Mouse (Mus musculus) heart, embryonic 14.5 days (tissue): ENCODE measurements around the gene Slc2a2. TPM values are rescaled to one million over a fixed set of nuclear protein-coding genes. Genes with fewer than 3 reads are reported as not detected.

ENCODE experiments used
- ATAC-seq: fragments of 200-750 bp; cut with Nextera tagmentation; 2 replicates; pipeline ENCODE4 v1.8.0; 2017; ENCODE audit warnings: low read depth, moderate TSS enrichment; ENCODE audit not compliant: insufficient number of reproducible peaks, insufficient read depth, low FRiP score
- H3K27ac ChIP-seq, 2 experiments: fragments of 200-500 bp in 1 of 2; fragments of 300-500 bp in 1 of 2; sonication (generic) in 1 of 2; replicated peaks in 1 of 2; 2 replicates each; pipeline ENCODE4 v1.5.1; 2012 to 2014; ENCODE audit warnings: low read depth in 2 of 2, low read length in 2 of 2, control low read depth in 1 of 2, mild to moderate bottlenecking in 1 of 2, mixed read lengths in 1 of 2; ENCODE audit not compliant: control insufficient read depth in 1 of 2, insufficient read depth in 1 of 2
- H3K27me3 ChIP-seq: fragments of 300-500 bp; sonication (generic); 2 replicates; pipeline ENCODE4 v1.6.1; 2014; ENCODE audit warnings: mild to moderate bottlenecking, low read length, control low read depth; ENCODE audit not compliant: control insufficient read depth, insufficient read depth
- H3K36me3 ChIP-seq: fragments of 300-500 bp; sonication (generic); 2 replicates; pipeline ENCODE4 v1.6.1; 2014; ENCODE audit warnings: mild to moderate bottlenecking, control low read depth, low read length, mixed read lengths; ENCODE audit not compliant: control insufficient read depth, insufficient read depth
- H3K4me1 ChIP-seq, 2 experiments: fragments of 200-500 bp in 1 of 2; fragments of 300-500 bp in 1 of 2; sonication (generic) in 1 of 2; 2 replicates each; pipeline ENCODE4 v1.6.1; 2012 to 2014; ENCODE audit warnings: low read length in 2 of 2, control low read depth in 1 of 2, mixed read lengths in 1 of 2; ENCODE audit not compliant: control insufficient read depth in 2 of 2, insufficient read depth in 2 of 2
- H3K4me2 ChIP-seq: fragments of 300-500 bp; sonication (generic); 2 replicates; pipeline ENCODE4 v1.6.1; 2014; ENCODE audit warnings: mild to moderate bottlenecking, low read length
- H3K4me3 ChIP-seq, 2 experiments: fragments of 200-500 bp in 1 of 2; fragments of 300-500 bp in 1 of 2; sonication (generic) in 1 of 2; 2 replicates each; pipeline ENCODE4 v1.5.1; 2012 to 2014; ENCODE audit warnings: low read length in 2 of 2, mild to moderate bottlenecking in 2 of 2, control low read depth in 1 of 2, low read depth in 1 of 2, moderate library complexity in 1 of 2; ENCODE audit not compliant: control insufficient read depth in 1 of 2, insufficient read depth in 1 of 2
- H3K9ac ChIP-seq: fragments of 300-500 bp; sonication (generic); 2 replicates; pipeline ENCODE4 v1.6.1; 2014; ENCODE audit warnings: mild to moderate bottlenecking, low read length
- H3K9me3 ChIP-seq: fragments of 300-500 bp; sonication (generic); 2 replicates; pipeline ENCODE4 v1.6.1; 2016; ENCODE audit warnings: low read length, control low read depth; ENCODE audit not compliant: control insufficient read depth
- WGBS: fragments of 180-500 bp; shearing (Covaris S2); extraction: QIAGEN DNeasy Blood & Tissue Kit; methylation state at CpG from one replicate; pipeline ENCODE4 v1.1.7; 2014; 5-methylcytosine and 5-hydroxymethylcytosine counted together
- polyA plus RNA-seq: library from polyadenylated mRNA; unstranded; fragments of >200 nt; fragmentation: Nextera tagmentation; extraction: Ambion mirVana; gene quantifications from 2 replicates; pipeline ENCODE4 v1.2.1, GENCODE M21; 2014

Gene Slc2a2
- polyA plus RNA-seq, 1 experiment from 2014 or later: not detected

DNA sequence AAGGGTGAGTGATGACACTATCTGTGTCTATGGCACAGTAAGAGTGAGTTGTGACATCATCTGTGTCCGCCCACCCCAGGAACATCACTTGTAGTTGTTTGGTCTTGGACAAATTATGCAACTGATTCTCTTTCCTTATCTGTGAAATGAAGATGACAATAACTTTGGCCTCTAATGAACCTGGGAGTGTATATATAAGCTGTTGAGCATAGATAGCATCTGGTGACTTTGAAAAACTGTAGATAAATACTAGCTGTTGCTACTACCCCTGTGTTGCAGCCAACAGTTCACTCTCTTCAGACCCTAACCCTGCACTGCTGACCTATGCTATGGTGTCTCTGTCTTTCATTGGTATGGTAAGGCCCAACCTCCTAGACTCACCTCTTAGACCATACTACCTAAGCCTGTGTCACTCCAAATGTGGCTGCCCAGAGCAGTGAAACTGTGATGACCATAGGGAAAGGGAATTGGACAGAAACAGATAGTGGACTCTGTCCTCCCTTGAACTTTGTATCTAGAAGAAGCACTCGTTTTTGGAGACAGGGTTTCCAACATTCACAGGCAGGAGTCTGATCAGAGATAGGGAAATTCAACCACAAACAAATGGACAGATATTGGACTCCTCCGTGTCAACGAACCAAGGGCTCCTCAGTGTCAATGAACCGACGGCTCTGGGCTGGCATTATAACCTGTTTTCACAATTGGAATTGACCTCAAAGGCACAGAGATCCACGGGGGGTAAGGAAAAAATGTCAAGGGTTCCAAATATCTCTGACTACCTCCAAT, 16.4 kb downstream of the Slc2a2 start:
- Histone ChIP-seq H3K4me3 (no peak overlapping the region), H3K4me2 (no peak overlapping the region), H3K27ac (no peak overlapping the region), H3K4me1 (no peaks in the 10 kb centered on the region), H3K9me3 (no peaks in the 10 kb centered on the region), H3K27me3 (no peaks in the 10 kb centered on the region), H3K36me3 (no peaks in the 10 kb centered on the region), H3K9ac (no peak overlapping the region)
- no peak for ATAC-seq
- 75% methylated on average over 7 of the region's 7 CpGs for WGBS

DNA sequence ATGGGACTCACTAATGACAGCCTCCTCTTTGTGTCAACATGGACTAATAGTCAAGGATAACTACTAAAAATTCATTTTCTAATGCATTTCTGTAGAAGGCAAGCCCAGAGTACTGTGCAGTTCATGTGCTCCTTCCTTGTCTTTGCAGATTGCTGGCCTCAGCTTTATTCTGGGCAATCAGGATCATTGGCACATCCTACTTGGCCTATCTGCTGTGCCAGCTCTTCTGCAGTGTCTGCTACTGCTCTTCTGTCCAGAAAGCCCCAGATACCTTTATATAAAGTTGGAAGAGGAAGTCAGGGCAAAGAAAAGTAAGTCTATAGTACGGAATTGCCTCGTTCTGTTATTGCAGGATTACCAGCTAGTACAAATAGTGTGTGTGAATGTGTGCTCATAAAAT, 20.8 kb downstream of the Slc2a2 start:
- no peak for ATAC-seq
- Histone ChIP-seq H3K4me2 (no peak overlapping the region), H3K4me3 (no peak overlapping the region), H3K9me3 (no peaks in the 10 kb centered on the region), H3K27ac (no peak overlapping the region), H3K9ac (no peak overlapping the region), H3K27me3 (no peaks in the 10 kb centered on the region), H3K4me1 (peaks cover 0 to 3% of the 10 kb centered on the region in 2 experiments; a peak in 1 of 4 replicates), H3K36me3 (no peaks in the 10 kb centered on the region)
- WGBS: 79% methylated on average over 2 of the region's 2 CpGs

DNA sequence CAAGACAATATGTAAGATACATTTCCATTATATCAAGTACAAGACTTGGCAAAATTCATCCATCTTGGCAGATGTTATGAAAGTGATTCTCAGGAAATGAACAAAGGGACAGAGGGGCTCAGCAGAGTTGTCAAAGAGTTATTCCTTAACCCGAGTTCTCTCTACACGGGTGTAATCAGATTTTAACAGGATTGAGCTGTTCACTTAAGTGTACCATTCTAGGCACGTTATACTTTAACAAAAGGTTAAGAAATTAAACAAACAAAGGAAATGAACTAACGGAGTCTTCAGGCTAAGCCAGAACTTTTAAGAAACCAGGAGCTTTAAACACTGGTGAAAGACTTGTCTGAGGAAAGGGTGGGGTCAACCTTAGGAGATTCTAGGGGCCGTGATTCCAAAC, 23.5 kb downstream of the Slc2a2 start:
- ATAC-seq: no peak
- H3K9ac ChIP-seq: no peak overlapping the region
- H3K9me3 ChIP-seq: no peaks in the 10 kb centered on the region
- H3K4me2 ChIP-seq: no peak overlapping the region
- no peak overlapping the region for H3K27ac ChIP-seq
- 69% methylated on average over 5 of the region's 5 CpGs for WGBS
- no peaks in the 10 kb centered on the region for H3K36me3 ChIP-seq
- peaks cover 0 to 3% of the 10 kb centered on the region in 2 experiments; a peak in 1 of 4 replicates for H3K4me1 ChIP-seq
- no peaks in the 10 kb centered on the region for H3K27me3 ChIP-seq
- no peak overlapping the region for H3K4me3 ChIP-seq

DNA sequence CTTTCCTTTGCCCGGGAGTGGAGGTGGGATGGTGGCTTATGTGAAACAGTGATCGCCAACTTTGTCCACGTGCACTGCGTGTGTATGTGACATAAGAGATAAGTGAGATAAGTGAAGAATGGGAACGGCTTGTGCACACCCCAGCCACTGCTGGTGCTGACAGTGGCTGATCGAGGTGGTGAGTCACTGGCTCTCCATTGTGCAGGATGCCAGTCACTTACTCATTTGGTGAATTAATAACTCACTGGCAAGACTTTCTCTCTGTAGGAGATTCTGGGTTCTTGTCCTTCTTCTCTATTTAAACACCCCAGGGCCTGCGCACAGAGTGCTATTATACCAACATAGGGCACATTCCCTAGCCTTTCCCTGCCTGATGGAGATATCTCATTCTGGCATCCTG, 24.1 kb downstream of the Slc2a2 start:
- no peak overlapping the region for H3K4me2 ChIP-seq
- ATAC-seq: no peak
- no peaks in the 10 kb centered on the region for H3K9me3 ChIP-seq
- H3K9ac ChIP-seq: no peak overlapping the region
- no peak overlapping the region for H3K27ac ChIP-seq
- WGBS: 23% methylated on average over 7 of the region's 7 CpGs
- H3K4me3 ChIP-seq: no peak overlapping the region
- no peaks in the 10 kb centered on the region for H3K27me3 ChIP-seq
- no peaks in the 10 kb centered on the region for H3K36me3 ChIP-seq
- H3K4me1 ChIP-seq: peaks cover 0 to 3% of the 10 kb centered on the region in 2 experiments; a peak in 1 of 4 replicates

DNA sequence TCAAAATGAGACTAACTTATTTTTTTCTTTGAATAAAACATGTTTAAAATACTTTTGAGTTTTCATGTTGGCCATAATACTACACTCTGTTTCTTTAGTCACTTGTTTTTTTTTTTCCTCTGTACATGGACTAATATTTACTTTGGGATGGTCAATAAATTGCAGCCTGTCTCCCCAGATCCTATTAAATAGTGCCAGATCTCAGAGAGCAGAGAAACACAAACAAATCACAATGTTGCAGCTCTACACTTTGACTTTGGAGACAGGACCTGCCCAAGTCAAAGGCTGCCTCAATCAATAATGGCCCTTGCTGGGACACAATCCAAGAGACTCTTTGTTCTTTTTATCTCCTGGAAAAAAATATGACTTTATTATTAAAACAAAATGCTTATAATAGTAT, 24.8 kb downstream of the Slc2a2 start:
- H3K4me3 ChIP-seq: no peak overlapping the region
- no peak for ATAC-seq
- H3K4me2 ChIP-seq: no peak overlapping the region
- no peak overlapping the region for H3K9ac ChIP-seq
- peaks cover 0 to 3% of the 10 kb centered on the region in 2 experiments; a peak in 1 of 4 replicates for H3K4me1 ChIP-seq
- no peaks in the 10 kb centered on the region for H3K9me3 ChIP-seq
- no peaks in the 10 kb centered on the region for H3K36me3 ChIP-seq
- H3K27ac ChIP-seq: no peak overlapping the region
- no peaks in the 10 kb centered on the region for H3K27me3 ChIP-seq

DNA sequence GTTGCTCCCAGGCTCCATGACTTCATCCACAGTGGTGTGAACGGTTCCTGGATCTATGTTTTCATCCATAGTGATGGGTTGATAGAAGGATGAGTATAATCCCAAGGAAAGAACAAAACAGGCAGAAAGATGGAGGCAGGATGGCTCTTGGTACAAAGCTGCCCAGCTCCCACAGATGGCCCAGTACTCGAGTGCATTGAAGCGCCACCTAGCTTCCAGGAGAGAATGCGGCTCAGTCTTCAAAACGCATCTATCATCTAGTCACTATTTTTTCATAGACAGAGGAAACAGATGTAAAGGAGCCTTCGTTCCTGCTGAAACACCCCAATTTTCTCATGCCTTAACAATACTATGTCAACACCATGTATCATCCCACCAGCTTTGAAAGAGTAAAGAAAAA, 25.8 kb downstream of the Slc2a2 start:
- no peak overlapping the region for H3K4me3 ChIP-seq
- no peak overlapping the region for H3K9ac ChIP-seq
- 56% methylated on average over 6 of the region's 6 CpGs for WGBS
- H3K27me3 ChIP-seq: no peaks in the 10 kb centered on the region
- H3K4me2 ChIP-seq: no peak overlapping the region
- no peak for ATAC-seq
- no peaks in the 10 kb centered on the region for H3K36me3 ChIP-seq
- peaks cover 0 to 3% of the 10 kb centered on the region in 2 experiments; a peak in 1 of 4 replicates for H3K4me1 ChIP-seq
- no peak overlapping the region for H3K27ac ChIP-seq
- no peaks in the 10 kb centered on the region for H3K9me3 ChIP-seq

DNA sequence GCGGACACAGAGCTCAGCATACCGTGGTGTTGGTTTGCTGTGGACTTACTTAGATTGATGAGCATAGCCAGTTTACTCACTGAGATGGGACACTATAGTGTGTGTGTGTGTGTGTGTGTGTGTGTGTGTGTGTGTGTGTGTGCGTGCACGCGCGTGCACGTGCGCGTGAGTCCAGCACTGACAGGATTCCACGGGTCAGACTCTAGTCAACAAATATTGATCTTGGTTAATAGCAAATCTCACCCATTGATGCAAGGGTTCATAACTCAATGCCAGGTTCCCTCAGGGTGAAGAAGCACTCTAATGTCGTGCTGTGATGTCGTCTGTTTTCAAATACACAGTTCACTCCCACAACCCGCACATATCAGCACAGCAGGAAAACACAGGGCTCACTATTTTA, 27.5 kb downstream of the Slc2a2 start:
- Histone ChIP-seq H3K9me3 (no peaks in the 10 kb centered on the region), H3K27ac (no peak overlapping the region), H3K4me1 (peaks cover 0 to 3% of the 10 kb centered on the region in 2 experiments; a peak in 1 of 4 replicates), H3K9ac (no peak overlapping the region), H3K27me3 (no peaks in the 10 kb centered on the region), H3K4me2 (no peak overlapping the region), H3K4me3 (no peak overlapping the region), H3K36me3 (no peaks in the 10 kb centered on the region)
- ATAC-seq: no peak
- 89% methylated on average over 13 of the region's 13 CpGs for WGBS

DNA sequence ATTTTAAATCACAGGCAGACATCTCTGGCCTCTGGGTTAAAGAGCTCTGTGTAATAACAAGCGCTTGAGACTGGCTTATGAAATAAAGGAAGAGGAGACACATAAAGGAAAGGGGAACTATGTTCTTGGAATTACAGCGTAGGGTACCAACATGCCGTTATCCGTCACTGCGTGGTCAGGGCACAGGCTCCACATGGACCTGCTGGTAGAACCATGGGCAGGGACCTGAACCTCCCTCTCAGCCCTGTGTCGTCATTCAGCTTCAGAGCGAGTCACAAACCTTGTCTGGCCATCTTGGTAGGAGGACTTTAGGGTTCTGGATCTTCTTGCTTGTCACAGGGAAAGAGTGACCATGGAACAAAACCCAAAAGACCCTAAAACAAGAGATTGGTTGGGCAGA, 28.7 kb downstream of the Slc2a2 start:
- Histone ChIP-seq H3K9ac (no peak overlapping the region), H3K27ac (no peak overlapping the region), H3K4me3 (no peak overlapping the region), H3K4me2 (no peak overlapping the region), H3K36me3 (no peaks in the 10 kb centered on the region), H3K27me3 (no peaks in the 10 kb centered on the region), H3K9me3 (no peaks in the 10 kb centered on the region), H3K4me1 (peaks cover 0 to 3% of the 10 kb centered on the region in 2 experiments; a peak in 1 of 4 replicates)
- ATAC-seq: no peak
- 92% methylated on average over 7 of the region's 7 CpGs for WGBS
